Comparison of ENCODE assay signal across 8 mouse cellular contexts in genomic region chr9:107554319-107554825, GRCm38 (mm10). TPM values are rescaled to one million over a fixed set of nuclear protein-coding genes. Genes with fewer than 3 reads are reported as not detected.
DNase-seq lines count a peak whose midpoint lies in the region; ATAC-seq and TF ChIP-seq lines count a peak whose summit lies in the region.

No protein-coding gene starts in this region.

- H3K4me1 ChIP-seq in bone marrow, adult 2 months (ENCODE audit: control insufficient read depth, insufficient read depth, low read length) = peaks cover 12% of the 10 kb centered on the region
- H3K4me1 ChIP-seq in embryonic facial prominence, embryonic 15.5 days = peaks cover 68% of the 10 kb centered on the region
- peaks cover 66% of the 10 kb centered on the region for H3K4me1 ChIP-seq in kidney, embryonic 15.5 days

- H3K9ac ChIP-seq in embryonic facial prominence, embryonic 15.5 days = peak overlapping the region; percentile 71
- peak overlapping the region; percentile 84 for H3K9ac ChIP-seq in kidney, embryonic 15.5 days

- peak; percentile 92 for ATAC-seq in embryonic facial prominence, embryonic 15.5 days (ENCODE audit: insufficient number of reproducible peaks, low FRiP score, low TSS enrichment, low read depth)
- ATAC-seq in kidney, embryonic 15.5 days (replicated peaks; ENCODE audit: low FRiP score) = peak; percentile 88
- ATAC-seq in monocyte, adult 5-6 weeks (replicated peaks; ENCODE audit: insufficient number of reproducible peaks, low FRiP score, low TSS enrichment, poor library complexity, severe bottlenecking) = peak; percentile 76

- no peaks in the 10 kb centered on the region for H3K9me3 ChIP-seq in embryonic facial prominence, embryonic 15.5 days (replicated peaks)
- H3K9me3 ChIP-seq in kidney, embryonic 15.5 days (replicated peaks) = no peaks in the 10 kb centered on the region

- peak overlapping the region; percentile 94 for H3K4me3 ChIP-seq in bone marrow, adult 2 months (replicated peaks; ENCODE audit: control insufficient read depth, low read depth, low read length)
- H3K4me3 ChIP-seq in embryonic facial prominence, embryonic 15.5 days (replicated peaks) = peak overlapping the region; percentile 83
- peak overlapping the region; percentile 79 for H3K4me3 ChIP-seq in kidney, embryonic 15.5 days (replicated peaks)

- peaks cover 26% of the 10 kb centered on the region for H3K36me3 ChIP-seq in embryonic facial prominence, embryonic 15.5 days
- peaks cover 31% of the 10 kb centered on the region for H3K36me3 ChIP-seq in kidney, embryonic 15.5 days

- no peaks in the 10 kb centered on the region for H3K27me3 ChIP-seq in embryonic facial prominence, embryonic 15.5 days
- no peaks in the 10 kb centered on the region; the same call in 1 of the 2 replicates for H3K27me3 ChIP-seq in kidney, embryonic 15.5 days

- peak; percentile 99 for DNase-seq in 416B (ENCODE audit: low read depth)
- peak; percentile 94 to 96 for DNase-seq in heart, adult 9 months (ENCODE audit: low spot score in 2 of 2)
- peak; percentile 98 for DNase-seq in liver
- DNase-seq in spleen, postnatal 4 days (ENCODE audit: low spot score in 2 of 2) = peak; percentile 95 to 96

- peak; percentile 93 for TF ChIP-seq POLR2A in bone marrow, adult 2 months (IDR thresholded peaks at IDR 0.05; ENCODE audit: borderline replicate concordance, control insufficient read depth, low read depth, low read length)

- TF ChIP-seq CTCF in bone marrow, adult 2 months (IDR thresholded peaks at IDR 0.05; ENCODE audit: control insufficient read depth, insufficient read depth, low read length) = peak; percentile 7; the same call in 1 of the 2 replicates

- WGBS in bone marrow, adult 2 months = under 1% methylated on average over 53 of the region's 53 CpGs
- under 1% methylated on average over 53 of the region's 53 CpGs for WGBS in embryonic facial prominence, embryonic 15.5 days
- WGBS in kidney, embryonic 15.5 days = 0% methylated on average over 53 of the region's 53 CpGs

- peak overlapping the region; percentile 98 for H3K27ac ChIP-seq in bone marrow, adult 2 months (ENCODE audit: control insufficient read depth, insufficient read depth, low read depth, low read length, poor library complexity)
- H3K27ac ChIP-seq in embryonic facial prominence, embryonic 15.5 days (replicated peaks) = peak overlapping the region; percentile 97
- H3K27ac ChIP-seq in kidney, embryonic 15.5 days = peak overlapping the region; percentile 99

- H3K4me2 ChIP-seq in embryonic facial prominence, embryonic 15.5 days (replicated peaks) = peak overlapping the region; percentile 92
- H3K4me2 ChIP-seq in kidney, embryonic 15.5 days = peak overlapping the region; percentile 70

RNA-seq across cellular contexts. Expression of gene Rassf1, which starts 3.0 kb away (rescaled TPM):
- polyA plus RNA-seq in bone marrow, adult 2 months (2011; ENCODE audit: insufficient read depth, insufficient read length, low replicate concordance, missing spikeins) = 31.3 and 32.3 TPM in 2 replicates
- polyA plus RNA-seq in embryonic facial prominence, embryonic 15.5 days (2015; fragmentation: Nextera tagmentation; extraction: Ambion mirVana) = 82.0 and 87.7 TPM in 2 replicates
- 61.7 and 63.4 TPM in 2 replicates for polyA plus RNA-seq in kidney, embryonic 15.5 days (2015; fragmentation: Nextera tagmentation; extraction: Ambion mirVana)
- total RNA-seq in monocyte, adult 5-6 weeks (2017) = 67.8 to 117 TPM (median 83.9 TPM) in 3 replicates

RNA-seq across cellular contexts. Expression of gene Zmynd10, which starts 7.3 kb away (rescaled TPM):
- polyA plus RNA-seq in bone marrow, adult 2 months (2011; ENCODE audit: insufficient read depth, insufficient read length, low replicate concordance, missing spikeins) = not detected in 2 replicates
- 10.7 and 25.9 TPM in 2 replicates for polyA plus RNA-seq in embryonic facial prominence, embryonic 15.5 days (2015; fragmentation: Nextera tagmentation; extraction: Ambion mirVana)
- 1.2 and 2.9 TPM in 2 replicates for polyA plus RNA-seq in kidney, embryonic 15.5 days (2015; fragmentation: Nextera tagmentation; extraction: Ambion mirVana)
- total RNA-seq in monocyte, adult 5-6 weeks (2017) = 3.2 to 4.0 TPM in 2 of 3 replicates, not detected in the other

RNA-seq across cellular contexts. Expression of gene Tusc2, which starts 8.7 kb away (rescaled TPM):
- polyA plus RNA-seq in bone marrow, adult 2 months (2011; ENCODE audit: insufficient read depth, insufficient read length, low replicate concordance, missing spikeins) = 15.0 and 22.1 TPM in 2 replicates
- polyA plus RNA-seq in embryonic facial prominence, embryonic 15.5 days (2015; fragmentation: Nextera tagmentation; extraction: Ambion mirVana) = 42.9 and 43.6 TPM in 2 replicates
- polyA plus RNA-seq in kidney, embryonic 15.5 days (2015; fragmentation: Nextera tagmentation; extraction: Ambion mirVana) = 46.5 and 46.8 TPM in 2 replicates
- 16.0 to 23.9 TPM (median 21.4 TPM) in 3 replicates for total RNA-seq in monocyte, adult 5-6 weeks (2017)

RNA-seq across cellular contexts. Expression of gene Nprl2, which starts 12.3 kb away (rescaled TPM):
- polyA plus RNA-seq in bone marrow, adult 2 months (2011; ENCODE audit: insufficient read depth, insufficient read length, low replicate concordance, missing spikeins) = 9.3 and 24.6 TPM in 2 replicates
- polyA plus RNA-seq in embryonic facial prominence, embryonic 15.5 days (2015; fragmentation: Nextera tagmentation; extraction: Ambion mirVana) = 41.9 and 48.0 TPM in 2 replicates
- polyA plus RNA-seq in kidney, embryonic 15.5 days (2015; fragmentation: Nextera tagmentation; extraction: Ambion mirVana) = 44.4 and 46.8 TPM in 2 replicates
- 17.4 to 20.5 TPM (median 18.7 TPM) in 3 replicates for total RNA-seq in monocyte, adult 5-6 weeks (2017)

RNA-seq across cellular contexts. Expression of gene Cyb561d2, which starts 12.4 kb away (rescaled TPM):
- polyA plus RNA-seq in bone marrow, adult 2 months (2011; ENCODE audit: insufficient read depth, insufficient read length, low replicate concordance, missing spikeins) = 6.0 and 10.3 TPM in 2 replicates
- polyA plus RNA-seq in embryonic facial prominence, embryonic 15.5 days (2015; fragmentation: Nextera tagmentation; extraction: Ambion mirVana) = 26.4 and 26.8 TPM in 2 replicates
- polyA plus RNA-seq in kidney, embryonic 15.5 days (2015; fragmentation: Nextera tagmentation; extraction: Ambion mirVana) = 31.5 and 33.9 TPM in 2 replicates
- 8.0 to 27.2 TPM (median 14.4 TPM) in 3 replicates for total RNA-seq in monocyte, adult 5-6 weeks (2017)

Comparison
In these comparisons a context has a peak if more than half of its experiments do, and no peak if none do; other contexts are left out.
1. Peak in every context shown above with its lines: DNase-seq, ATAC-seq, H3K4me3 ChIP-seq and H3K27ac ChIP-seq.